Mouse (Mus musculus) G1E (cell line): ENCODE measurements at regions not wholly inside any gene's neighbourhood (a gene's known extent, or its start where the extent isn't known, plus 50 kb on each side); places are given as distances from the start of the nearest gene placed in this dataset.

Experiments
- CTCF ChIP-seq: IDR thresholded peaks from 2 replicates; pipeline ENCODE4 v1.5.1; 2012; ENCODE audit warnings: low read depth, low read length, inconsistent platforms, mixed read lengths
- GATA2 ChIP-seq: IDR thresholded peaks from 2 replicates; pipeline ENCODE4 v1.6.1; 2012; ENCODE audit warnings: low read depth, low read length, inconsistent platforms, borderline replicate concordance

DNA sequence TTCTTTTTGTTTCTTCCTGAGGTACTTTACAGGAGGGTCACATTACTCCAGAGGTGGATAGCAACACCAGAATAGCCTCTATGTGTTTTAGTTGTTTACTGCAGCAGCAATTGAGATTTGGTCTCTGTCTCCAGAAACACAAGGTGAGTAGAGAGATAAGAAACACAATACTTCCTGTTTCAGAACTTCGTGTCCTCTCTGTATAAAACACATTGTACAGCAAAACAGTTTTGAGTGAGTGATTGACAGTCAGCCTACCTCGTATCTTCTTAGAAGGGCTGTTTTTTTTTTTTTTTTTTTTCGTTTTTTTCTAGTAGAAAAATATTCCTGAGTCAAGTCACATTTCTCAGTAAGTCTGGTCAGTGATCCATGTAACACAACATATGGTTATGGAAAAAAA lies 89.6 kb upstream of the Steap1 start:
- no peak for TF ChIP-seq GATA2
- no peak for TF ChIP-seq CTCF
